Mouse (Mus musculus): Measurements from ENCODE around the gene Nlrc4. TPM values are rescaled to one million over a fixed set of nuclear protein-coding genes. Genes with fewer than 3 reads are reported as not detected.
"Not testable (repeated sequence)": the region's sequence is repeated elsewhere in the genome, so short reads cannot be mapped to it uniquely, and the experiment has no call there.

Nlrc4 gene
- polyA plus RNA-seq, 1 experiment from 2014 or later: 0.26 TPM

DNA sequence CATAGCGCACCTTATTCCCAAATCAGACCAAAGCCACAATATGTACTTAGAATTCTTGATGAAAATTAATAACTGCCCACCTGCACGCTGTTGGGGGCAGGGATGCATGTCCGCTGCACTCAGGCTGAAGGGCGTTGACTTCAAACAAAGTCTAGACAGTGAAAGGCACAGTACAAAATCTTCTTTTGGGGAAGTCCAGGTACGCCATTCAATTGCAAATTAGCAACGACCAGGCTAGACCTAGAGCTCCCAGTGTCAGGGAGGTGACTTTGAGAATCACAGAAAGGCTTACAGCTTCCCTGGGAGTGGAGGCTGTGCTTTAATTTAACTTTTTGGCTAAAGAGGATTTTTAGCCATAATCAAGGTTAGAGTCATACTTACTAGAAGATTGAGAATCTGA lies 11.2 kb upstream of the Nlrc4 start:
- not testable (repeated sequence) for H3K9ac ChIP-seq (replicated peaks; ENCODE audit: low read length); H3K4me3 ChIP-seq (ENCODE audit: low read length); H3K27ac ChIP-seq (ENCODE audit: low read length); ATAC-seq (ENCODE audit: low FRiP score, low TSS enrichment); H3K27me3 ChIP-seq (ENCODE audit: insufficient read depth, low read length); H3K4me2 ChIP-seq (replicated peaks; ENCODE audit: low read depth, low read length); H3K9me3 ChIP-seq (ENCODE audit: low read length); H3K36me3 ChIP-seq (ENCODE audit: insufficient read depth, low read length); H3K4me1 ChIP-seq (ENCODE audit: insufficient read depth, low read length)
- 84% methylated on average over 6 of the region's 6 CpGs for WGBS

DNA sequence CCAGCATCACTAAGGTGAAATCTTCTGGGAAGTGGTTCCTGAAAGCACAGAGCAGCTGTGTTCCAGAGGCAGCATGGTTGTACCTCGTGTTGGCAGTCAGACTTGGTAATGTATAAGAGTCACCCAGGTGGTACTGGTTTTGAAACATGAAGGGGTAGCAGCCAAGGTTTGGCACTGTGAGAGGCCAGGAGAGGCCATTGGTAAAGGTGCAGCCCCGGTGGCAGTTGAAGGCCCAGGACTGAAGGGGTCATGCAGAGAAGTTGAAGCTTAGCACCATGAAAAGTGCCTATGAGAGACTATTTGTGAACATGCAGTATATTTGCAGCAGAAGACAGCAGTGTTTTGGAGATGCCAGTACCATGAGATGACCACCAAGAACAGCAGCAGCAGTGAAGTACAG lies 9.0 kb upstream of the Nlrc4 start:
- H3K27ac ChIP-seq (ENCODE audit: low read length); H3K27me3 ChIP-seq (ENCODE audit: insufficient read depth, low read length); ATAC-seq (ENCODE audit: low FRiP score, low TSS enrichment); H3K9me3 ChIP-seq (ENCODE audit: low read length); H3K4me2 ChIP-seq (replicated peaks; ENCODE audit: low read depth, low read length); H3K9ac ChIP-seq (replicated peaks; ENCODE audit: low read length); H3K4me1 ChIP-seq (ENCODE audit: insufficient read depth, low read length); H3K4me3 ChIP-seq (ENCODE audit: low read length); H3K36me3 ChIP-seq (ENCODE audit: insufficient read depth, low read length): not testable (repeated sequence)
- 84% methylated on average over 2 of the region's 2 CpGs for WGBS

DNA sequence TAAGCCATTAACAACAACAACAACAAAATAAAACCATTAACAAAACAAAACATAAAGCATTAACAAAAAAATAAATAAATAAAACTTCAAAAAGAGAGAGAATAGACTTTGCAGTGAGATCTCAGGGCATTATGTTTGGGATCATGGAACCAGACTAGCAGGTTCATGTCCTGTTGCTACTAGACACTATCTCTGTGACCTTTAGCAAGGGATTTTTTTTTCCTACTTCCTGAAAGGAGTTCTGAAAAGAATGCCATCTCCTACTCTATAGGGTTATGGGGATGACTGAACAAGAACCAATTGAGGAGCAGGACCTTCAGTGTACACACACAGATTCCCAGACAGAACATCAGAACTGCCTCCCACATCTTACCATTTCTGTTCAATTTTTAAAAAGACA lies 4.6 kb upstream of the Nlrc4 start:
- Histone ChIP-seq H3K9ac (replicated peaks; ENCODE audit: low read length) (no peak overlapping the region), H3K4me1 (ENCODE audit: insufficient read depth, low read length) (no peaks in the 10 kb centered on the region), H3K27ac (ENCODE audit: low read length) (no peak overlapping the region), H3K4me3 (ENCODE audit: low read length) (no peak overlapping the region), H3K36me3 (ENCODE audit: insufficient read depth, low read length) (no peaks in the 10 kb centered on the region), H3K9me3 (ENCODE audit: low read length) (no peaks in the 10 kb centered on the region), H3K27me3 (ENCODE audit: insufficient read depth, low read length) (no peaks in the 10 kb centered on the region), H3K4me2 (replicated peaks; ENCODE audit: low read depth, low read length) (no peak overlapping the region)
- ATAC-seq (ENCODE audit: low FRiP score, low TSS enrichment): no peak

DNA sequence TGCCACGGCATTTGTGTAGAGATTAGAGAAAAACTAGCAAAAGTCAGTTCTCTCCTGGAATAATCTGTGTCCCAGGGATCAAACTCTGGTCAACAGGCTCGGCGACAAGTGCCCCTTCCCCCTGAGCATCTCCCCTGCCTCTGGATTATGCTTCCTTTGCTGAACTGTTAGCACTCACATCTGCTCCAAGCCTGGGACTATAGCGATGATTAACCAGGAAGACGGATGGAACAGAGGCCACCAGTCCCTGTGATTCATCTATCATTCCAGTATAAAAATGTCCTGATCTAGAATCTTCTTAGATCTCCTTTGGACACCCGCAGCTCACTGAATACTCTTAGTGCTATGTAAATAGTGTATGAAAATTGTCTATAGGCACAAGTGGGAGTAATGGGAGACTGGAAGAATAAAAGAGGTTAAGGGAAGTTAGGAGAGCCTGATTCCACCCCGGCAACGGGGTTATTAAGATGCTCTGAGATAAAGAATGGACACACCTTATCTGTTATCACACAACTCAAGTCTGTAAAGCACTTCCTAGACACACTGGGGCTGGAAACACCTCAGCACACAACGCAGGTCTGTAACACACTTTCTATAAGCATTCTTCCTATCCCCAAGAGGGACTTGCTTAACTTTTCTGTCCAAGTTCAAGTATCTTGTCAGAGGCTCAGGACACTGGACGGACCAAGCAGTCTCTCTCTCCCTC lies 817 bp downstream of the Nlrc4 start:
- no peak overlapping the region for H3K27ac ChIP-seq (ENCODE audit: low read length)
- H3K9ac ChIP-seq (replicated peaks; ENCODE audit: low read length): no peak overlapping the region
- no peaks in the 10 kb centered on the region for H3K4me1 ChIP-seq (ENCODE audit: insufficient read depth, low read length)
- ATAC-seq (ENCODE audit: low FRiP score, low TSS enrichment): no peak
- no peak overlapping the region for H3K4me2 ChIP-seq (replicated peaks; ENCODE audit: low read depth, low read length)
- no peaks in the 10 kb centered on the region for H3K36me3 ChIP-seq (ENCODE audit: insufficient read depth, low read length)
- H3K4me3 ChIP-seq (ENCODE audit: low read length): no peak overlapping the region
- WGBS: 62% methylated on average over 10 of the region's 10 CpGs
- no peaks in the 10 kb centered on the region for H3K27me3 ChIP-seq (ENCODE audit: insufficient read depth, low read length)
- H3K9me3 ChIP-seq (ENCODE audit: low read length): no peaks in the 10 kb centered on the region

DNA sequence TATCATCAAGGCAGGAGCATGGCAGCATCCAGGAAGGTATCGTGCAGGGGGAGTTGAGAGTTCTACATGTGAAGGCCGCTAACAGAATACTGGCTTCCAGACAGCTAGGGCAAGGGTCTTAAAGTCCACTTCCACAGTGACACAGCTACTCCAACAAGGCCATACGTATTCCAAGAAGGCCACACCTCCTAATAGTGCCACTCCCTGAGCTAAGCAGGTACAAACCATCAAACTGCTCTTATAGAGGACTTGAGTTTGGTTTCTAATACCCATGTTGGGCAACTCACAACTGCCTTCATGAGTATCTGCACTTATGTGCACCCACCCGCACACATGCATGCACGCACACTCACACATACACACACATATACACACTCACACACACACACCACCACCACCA lies 2.1 kb downstream of the Nlrc4 start:
- ATAC-seq (ENCODE audit: low FRiP score, low TSS enrichment): no peak
- Histone ChIP-seq H3K9me3 (ENCODE audit: low read length) (no peaks in the 10 kb centered on the region), H3K4me1 (ENCODE audit: insufficient read depth, low read length) (no peaks in the 10 kb centered on the region), H3K9ac (replicated peaks; ENCODE audit: low read length) (no peak overlapping the region), H3K27ac (ENCODE audit: low read length) (no peak overlapping the region), H3K4me2 (replicated peaks; ENCODE audit: low read depth, low read length) (no peak overlapping the region), H3K27me3 (ENCODE audit: insufficient read depth, low read length) (no peaks in the 10 kb centered on the region), H3K4me3 (ENCODE audit: low read length) (no peak overlapping the region), H3K36me3 (ENCODE audit: insufficient read depth, low read length) (no peaks in the 10 kb centered on the region)
- 89% methylated on average over 5 of the region's 5 CpGs for WGBS

DNA sequence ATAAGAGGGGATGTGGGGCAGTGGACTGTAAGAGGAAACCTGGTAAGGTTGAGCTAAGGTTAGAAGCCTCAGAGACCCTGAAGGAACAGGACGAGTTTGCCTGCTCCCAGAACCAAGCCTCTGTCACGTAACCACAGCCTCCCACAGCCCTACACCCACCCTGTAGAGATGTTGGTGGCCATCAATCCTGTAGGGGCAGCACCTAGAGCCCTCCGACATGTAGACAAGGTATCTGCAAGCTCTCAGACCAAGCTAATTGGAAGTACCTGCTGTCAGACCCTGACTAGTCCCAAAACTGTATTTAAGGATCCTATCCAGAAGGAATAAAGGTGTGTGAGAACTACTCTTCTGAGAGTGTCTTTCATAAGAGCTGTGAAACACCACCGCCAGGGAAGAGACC lies 3.5 kb downstream of the Nlrc4 start:
- H3K27me3 ChIP-seq (ENCODE audit: insufficient read depth, low read length): no peaks in the 10 kb centered on the region
- no peaks in the 10 kb centered on the region for H3K36me3 ChIP-seq (ENCODE audit: insufficient read depth, low read length)
- ATAC-seq (ENCODE audit: low FRiP score, low TSS enrichment): no peak
- H3K4me3 ChIP-seq (ENCODE audit: low read length): no peak overlapping the region
- H3K9ac ChIP-seq (replicated peaks; ENCODE audit: low read length): no peak overlapping the region
- no peaks in the 10 kb centered on the region for H3K4me1 ChIP-seq (ENCODE audit: insufficient read depth, low read length)
- 83% methylated on average over 4 of the region's 4 CpGs for WGBS
- no peaks in the 10 kb centered on the region for H3K9me3 ChIP-seq (ENCODE audit: low read length)
- no peak overlapping the region for H3K27ac ChIP-seq (ENCODE audit: low read length)
- no peak overlapping the region for H3K4me2 ChIP-seq (replicated peaks; ENCODE audit: low read depth, low read length)

DNA sequence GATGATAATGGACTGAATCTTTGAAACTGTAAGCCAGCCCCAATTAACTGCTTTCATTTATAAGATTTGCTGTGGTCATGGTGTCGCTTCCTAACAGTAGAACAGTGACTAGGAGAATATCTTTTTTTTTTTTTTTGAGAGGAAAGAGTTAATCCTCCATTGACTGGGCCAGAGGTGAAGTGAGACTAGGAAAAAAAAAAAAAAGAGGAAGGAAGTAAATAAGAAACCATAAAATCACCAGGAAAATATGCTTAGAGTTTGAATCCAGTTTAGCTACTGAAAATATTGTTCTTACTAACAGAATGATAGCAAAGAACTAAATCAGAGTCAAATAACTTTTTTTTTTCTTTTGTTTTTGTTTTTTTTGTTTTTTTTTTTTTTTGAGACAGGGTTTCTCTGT lies 4.3 kb downstream of the Nlrc4 start:
- Histone ChIP-seq H3K9me3 (ENCODE audit: low read length) (no peaks in the 10 kb centered on the region), H3K4me2 (replicated peaks; ENCODE audit: low read depth, low read length) (no peak overlapping the region), H3K9ac (replicated peaks; ENCODE audit: low read length) (no peak overlapping the region), H3K27me3 (ENCODE audit: insufficient read depth, low read length) (no peaks in the 10 kb centered on the region), H3K36me3 (ENCODE audit: insufficient read depth, low read length) (no peaks in the 10 kb centered on the region), H3K4me1 (ENCODE audit: insufficient read depth, low read length) (no peaks in the 10 kb centered on the region), H3K27ac (ENCODE audit: low read length) (no peak overlapping the region), H3K4me3 (ENCODE audit: low read length) (no peak overlapping the region)
- ATAC-seq (ENCODE audit: low FRiP score, low TSS enrichment): no peak
- 87% methylated on average over 1 of the region's 1 CpGs for WGBS

DNA sequence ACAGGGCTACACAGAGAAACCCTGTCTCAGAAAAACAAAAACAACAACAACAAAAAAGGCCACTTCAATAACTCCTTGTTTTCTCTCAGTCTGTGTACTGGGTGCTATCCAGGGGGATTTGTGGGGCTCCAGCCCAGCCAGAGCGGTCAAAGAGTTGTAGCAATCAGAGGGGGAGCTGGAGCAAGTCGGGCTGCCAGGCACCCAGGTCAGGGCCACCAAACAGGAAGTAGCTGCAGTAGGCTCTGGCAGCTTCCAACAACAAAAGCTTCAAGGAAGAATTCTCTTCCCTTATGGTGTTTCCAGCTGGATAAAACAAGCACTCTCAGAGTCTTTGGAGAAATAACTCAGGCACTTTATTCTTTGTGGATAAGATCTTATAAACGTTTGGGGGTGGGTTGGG lies 5.0 kb downstream of the Nlrc4 start:
- no peaks in the 10 kb centered on the region for H3K9me3 ChIP-seq (ENCODE audit: low read length)
- no peaks in the 10 kb centered on the region for H3K27me3 ChIP-seq (ENCODE audit: insufficient read depth, low read length)
- WGBS: 79% methylated on average over 3 of the region's 3 CpGs
- no peaks in the 10 kb centered on the region for H3K36me3 ChIP-seq (ENCODE audit: insufficient read depth, low read length)
- no peaks in the 10 kb centered on the region for H3K4me1 ChIP-seq (ENCODE audit: insufficient read depth, low read length)
- no peak overlapping the region for H3K9ac ChIP-seq (replicated peaks; ENCODE audit: low read length)
- H3K27ac ChIP-seq (ENCODE audit: low read length): no peak overlapping the region
- no peak overlapping the region for H3K4me2 ChIP-seq (replicated peaks; ENCODE audit: low read depth, low read length)
- H3K4me3 ChIP-seq (ENCODE audit: low read length): no peak overlapping the region
- ATAC-seq (ENCODE audit: low FRiP score, low TSS enrichment): no peak

DNA sequence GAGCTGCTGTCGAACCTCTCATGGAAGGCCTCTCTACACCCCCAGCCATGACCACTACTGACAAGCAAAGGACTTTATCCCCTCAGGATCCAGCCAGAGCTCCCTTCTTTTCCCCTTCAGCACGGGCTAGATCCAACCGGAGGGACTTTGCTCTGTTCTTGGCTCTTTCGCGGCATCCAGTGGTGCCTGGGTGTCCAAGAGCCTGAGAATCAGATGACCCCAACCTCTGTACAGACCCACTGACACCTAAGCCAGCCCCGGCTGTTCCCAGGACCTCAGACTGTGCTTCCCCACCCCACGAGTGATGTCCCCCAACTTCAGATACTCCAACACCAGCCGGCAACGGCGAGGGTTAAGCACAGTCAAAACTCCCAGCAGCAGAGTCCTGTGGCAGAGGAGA lies 9.2 kb downstream of the Nlrc4 start:
- Histone ChIP-seq H3K9me3 (ENCODE audit: low read length) (no peaks in the 10 kb centered on the region), H3K4me2 (replicated peaks; ENCODE audit: low read depth, low read length) (no peak overlapping the region), H3K4me3 (ENCODE audit: low read length) (no peak overlapping the region), H3K4me1 (ENCODE audit: insufficient read depth, low read length) (no peaks in the 10 kb centered on the region), H3K9ac (replicated peaks; ENCODE audit: low read length) (no peak overlapping the region), H3K36me3 (ENCODE audit: insufficient read depth, low read length) (no peaks in the 10 kb centered on the region), H3K27ac (ENCODE audit: low read length) (no peak overlapping the region), H3K27me3 (ENCODE audit: insufficient read depth, low read length) (no peaks in the 10 kb centered on the region)
- ATAC-seq (ENCODE audit: low FRiP score, low TSS enrichment): no peak
- WGBS: 89% methylated on average over 10 of the region's 10 CpGs

DNA sequence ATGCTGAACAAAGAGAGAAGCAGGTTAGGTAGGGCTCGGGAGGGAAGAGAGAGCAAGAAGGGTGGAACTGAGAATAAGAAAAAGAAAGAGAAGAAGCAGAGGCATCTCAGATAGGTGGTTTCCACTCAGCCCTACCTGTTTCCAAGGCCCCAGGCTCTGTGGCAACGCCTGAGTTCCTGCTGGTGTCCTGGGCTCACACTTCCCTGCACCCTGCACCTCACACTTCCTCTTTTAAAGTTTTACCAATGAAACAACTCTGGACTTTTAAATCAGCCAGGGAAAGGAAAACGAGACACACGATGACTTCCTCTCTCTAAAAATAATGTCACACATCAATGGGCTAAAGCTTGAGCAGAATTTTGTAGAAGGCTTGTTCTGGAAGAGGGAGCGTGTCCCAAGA lies 18.5 kb downstream of the Nlrc4 start:
- no peaks in the 10 kb centered on the region for H3K4me1 ChIP-seq (ENCODE audit: insufficient read depth, low read length)
- no peak overlapping the region for H3K27ac ChIP-seq (ENCODE audit: low read length)
- no peaks in the 10 kb centered on the region for H3K9me3 ChIP-seq (ENCODE audit: low read length)
- H3K9ac ChIP-seq (replicated peaks; ENCODE audit: low read length): no peak overlapping the region
- no peaks in the 10 kb centered on the region for H3K36me3 ChIP-seq (ENCODE audit: insufficient read depth, low read length)
- 68% methylated on average over 5 of the region's 5 CpGs for WGBS
- no peak overlapping the region for H3K4me2 ChIP-seq (replicated peaks; ENCODE audit: low read depth, low read length)
- no peak for ATAC-seq (ENCODE audit: low FRiP score, low TSS enrichment)
- no peak overlapping the region for H3K4me3 ChIP-seq (ENCODE audit: low read length)
- H3K27me3 ChIP-seq (ENCODE audit: insufficient read depth, low read length): no peaks in the 10 kb centered on the region
